Mouse (Mus musculus) mesoderm, embryonic 11.5 days (tissue): ENCODE results near the gene Kdm6b.
A peak's percentile ranks its signal among the peaks of the same experiment; 100 is the strongest.

ENCODE experiments used
- DNase-seq: peaks from one replicate; pipeline ENCODE4 v3.0.0-alpha.2; 2012; ENCODE audit warnings: low read depth, low spot score

Gene Kdm6b

GRCm38 (mm10) chr11:69389531-69390399 is 23.7 kb downstream of the Kdm6b start:
- DNase-seq: no peak

GRCm38 (mm10) chr11:69388680-69389079 is 24.8 kb downstream of the Kdm6b start:
- no peak for DNase-seq

- DNase-seq: no peak
Measured at GRCm38 (mm10) chr11:69386758-69387157, 26.7 kb downstream of the Kdm6b start.

GRCm38 (mm10) chr11:69384979-69385378 is 28.5 kb downstream of the Kdm6b start:
- DNase-seq: no peak

- no peak for DNase-seq
Measured at GRCm38 (mm10) chr11:69382478-69383105, 30.9 kb downstream of the Kdm6b start.

- no peak for DNase-seq
Measured at GRCm38 (mm10) chr11:69381356-69381755, 32.1 kb downstream of the Kdm6b start.

GRCm38 (mm10) chr11:69379600-69379999 is 33.9 kb downstream of the Kdm6b start:
- no peak for DNase-seq

- DNase-seq: no peak
Measured at GRCm38 (mm10) chr11:69377766-69378165, 35.7 kb downstream of the Kdm6b start.

- DNase-seq: no peak
Measured at GRCm38 (mm10) chr11:69375646-69376045, 37.8 kb downstream of the Kdm6b start.

GRCm38 (mm10) chr11:69373223-69373965 is 40.1 kb downstream of the Kdm6b start:
- no peak for DNase-seq

- DNase-seq: no peak
Measured at GRCm38 (mm10) chr11:69372780-69373170, 40.7 kb downstream of the Kdm6b start.

GRCm38 (mm10) chr11:69372056-69372779 is 41.3 kb downstream of the Kdm6b start:
- DNase-seq: no peak

GRCm38 (mm10) chr11:69371601-69372000 is 41.9 kb downstream of the Kdm6b start:
- DNase-seq: no peak

GRCm38 (mm10) chr11:69370817-69371215 is 42.7 kb downstream of the Kdm6b start:
- DNase-seq: no peak

GRCm38 (mm10) chr11:69369990-69370816 is 43.3 kb downstream of the Kdm6b start:
- no peak for DNase-seq

- DNase-seq: no peak
Measured at GRCm38 (mm10) chr11:69369215-69369989, 44.1 kb downstream of the Kdm6b start, which contains the start of gene Chd3. Gene Chd3 (minus strand): TSS chr11:69369406.

- no peak for DNase-seq
Measured at GRCm38 (mm10) chr11:69368356-69369214, 44.9 kb downstream of the Kdm6b start.

GRCm38 (mm10) chr11:69367616-69368355 is 45.7 kb downstream of the Kdm6b start:
- peak; percentile 76 for DNase-seq
